Mouse (Mus musculus) bone marrow, adult 2 months (tissue): ENCODE measurements at regions not wholly inside any gene's neighbourhood (a gene's known extent, or its start where the extent isn't known, plus 50 kb on each side); places are given as distances from the start of the nearest gene placed in this dataset.

ENCODE experiments used
- H3K27ac ChIP-seq: fragments of 200-500 bp; 2 replicates; pipeline ENCODE4 v1.5.1; 2012; ENCODE audit warnings: low read depth, mild to moderate bottlenecking, control low read depth, inconsistent platforms, low read length; ENCODE audit not compliant: control insufficient read depth, poor library complexity, insufficient read depth
- H3K4me1 ChIP-seq: fragments of 200-500 bp; 2 replicates; pipeline ENCODE4 v1.6.1; 2011; ENCODE audit warnings: low read length; ENCODE audit not compliant: control insufficient read depth, insufficient read depth
- H3K4me3 ChIP-seq: fragments of 200-500 bp; replicated peaks from 2 replicates; pipeline ENCODE3; 2011; ENCODE audit warnings: mild to moderate bottlenecking, low read depth, low read length, control low read depth; ENCODE audit not compliant: control insufficient read depth
- CTCF ChIP-seq: fragments of 200-500 bp; IDR thresholded peaks from 2 replicates; pipeline ENCODE4 v1.5.1; 2011; ENCODE audit warnings: low read length, control low read depth; ENCODE audit not compliant: control insufficient read depth, insufficient read depth
- POLR2A ChIP-seq: fragments of 200-500 bp; IDR thresholded peaks from 2 replicates; pipeline ENCODE4 v1.6.1; 2011; ENCODE audit warnings: low read depth, mild to moderate bottlenecking, control low read depth, low read length, borderline replicate concordance; ENCODE audit not compliant: control insufficient read depth
- WGBS: fragments of 180-500 bp; shearing (Covaris S2); methylation state at CpG from one replicate; pipeline ENCODE4 v1.1.7; 2018; 5-methylcytosine and 5-hydroxymethylcytosine counted together

GRCm38 (mm10) chr9:72204357-72204905 lies 70.2 kb upstream of the Zfp280d start:
- Histone ChIP-seq H3K27ac (no peak overlapping the region), H3K4me1 (no peaks in the 10 kb centered on the region), H3K4me3 (no peak overlapping the region)
- no peak for TF ChIP-seq POLR2A
- TF ChIP-seq CTCF = no peak
- WGBS = 87% methylated on average over 2 of the region's 2 CpGs

GRCm38 (mm10) chr9:72205815-72206214 lies 68.8 kb upstream of the Zfp280d start:
- Histone ChIP-seq H3K27ac (no peak overlapping the region), H3K4me3 (no peak overlapping the region), H3K4me1 (no peaks in the 10 kb centered on the region)
- no peak for TF ChIP-seq CTCF
- no peak for TF ChIP-seq POLR2A
- 73% methylated on average over 7 of the region's 7 CpGs for WGBS

DNA sequence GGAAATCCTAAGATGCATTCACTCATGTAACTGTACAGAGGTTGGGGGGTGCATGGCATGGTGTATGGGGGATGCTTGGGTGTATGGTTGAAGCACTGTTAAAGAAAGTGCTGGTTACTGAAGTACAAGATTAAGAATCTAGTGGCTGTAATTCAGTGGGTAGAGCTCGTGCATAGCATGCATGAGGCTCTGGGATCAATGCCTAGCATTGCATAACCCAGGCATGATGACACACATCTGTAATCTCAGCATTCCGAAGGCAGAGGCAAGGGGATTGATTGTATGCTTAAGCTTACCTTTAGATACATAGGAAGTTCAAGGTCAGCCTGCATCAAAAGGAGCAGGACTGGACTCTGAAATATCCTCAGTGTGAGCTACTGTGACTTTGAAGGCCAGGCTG lies 67.7 kb upstream of the Zfp280d start:
- WGBS = 68% methylated on average over 2 of the region's 2 CpGs
- H3K4me3 ChIP-seq = no peak overlapping the region
- TF ChIP-seq CTCF = no peak
- TF ChIP-seq POLR2A = no peak
- no peaks in the 10 kb centered on the region for H3K4me1 ChIP-seq
- no peak overlapping the region for H3K27ac ChIP-seq

DNA sequence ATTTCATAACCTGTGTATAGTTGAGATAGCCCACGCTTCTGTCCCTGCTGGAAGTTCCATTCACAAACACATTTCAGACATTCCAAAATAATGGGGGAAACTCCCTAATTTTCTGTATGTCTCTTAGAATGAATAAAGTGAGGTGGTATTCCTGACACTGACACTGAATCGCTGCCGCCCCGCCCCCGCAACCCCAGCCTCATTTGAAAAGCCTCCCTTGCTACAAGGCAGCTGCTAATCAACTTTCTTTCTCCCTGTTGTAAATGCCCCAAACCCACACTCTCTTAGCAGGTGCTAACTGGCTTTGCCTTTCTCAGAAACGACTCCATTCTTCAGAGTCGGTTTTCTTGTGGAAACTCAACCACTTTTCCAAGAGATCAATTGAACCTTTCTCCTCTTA lies 66.4 kb upstream of the Zfp280d start:
- TF ChIP-seq CTCF = no peak
- no peak for TF ChIP-seq POLR2A
- WGBS = 72% methylated on average over 7 of the region's 7 CpGs
- Histone ChIP-seq H3K27ac (no peak overlapping the region), H3K4me3 (no peak overlapping the region), H3K4me1 (no peaks in the 10 kb centered on the region)

DNA sequence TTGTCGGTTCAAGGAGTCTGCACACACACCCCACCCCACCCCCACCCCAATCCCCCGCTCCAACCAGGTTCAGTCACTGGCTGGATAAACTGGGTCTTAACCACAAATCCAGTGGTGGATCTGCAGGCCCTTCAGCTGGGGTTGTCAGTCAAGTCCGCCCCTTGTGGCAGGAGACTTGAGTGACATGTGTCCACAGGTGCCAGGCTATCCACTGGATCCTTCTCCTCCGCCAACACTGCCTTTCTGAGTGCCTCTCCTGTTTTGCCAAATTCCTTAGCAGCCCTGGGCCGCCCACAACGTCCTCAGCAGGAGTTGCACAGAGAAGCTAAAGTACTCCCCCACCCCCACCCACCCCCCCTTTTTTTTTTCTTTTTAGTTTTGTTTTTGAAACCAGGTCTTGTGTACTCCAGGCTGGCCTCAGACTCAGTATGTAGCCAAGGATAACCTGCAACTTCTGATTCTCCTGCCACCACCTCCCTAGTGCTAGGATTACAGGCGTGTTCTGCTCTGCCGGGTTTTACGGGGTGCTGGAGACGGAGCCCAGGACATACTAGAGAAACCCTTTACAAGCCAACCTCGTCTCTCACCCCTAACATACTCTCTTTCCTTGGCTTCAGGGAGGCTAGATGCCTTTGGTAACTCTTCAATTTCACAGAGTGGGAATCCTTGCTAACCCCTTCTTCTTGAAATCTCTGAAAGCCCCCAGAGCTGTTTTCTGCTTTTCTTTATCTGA lies 57.2 kb upstream of the Zfp280d start:
- H3K4me1 ChIP-seq = no peaks in the 10 kb centered on the region
- TF ChIP-seq POLR2A (no peak), CTCF (no peak)
- H3K4me3 ChIP-seq = no peak overlapping the region
- no peak overlapping the region for H3K27ac ChIP-seq
- 76% methylated on average over 11 of the region's 11 CpGs for WGBS

DNA sequence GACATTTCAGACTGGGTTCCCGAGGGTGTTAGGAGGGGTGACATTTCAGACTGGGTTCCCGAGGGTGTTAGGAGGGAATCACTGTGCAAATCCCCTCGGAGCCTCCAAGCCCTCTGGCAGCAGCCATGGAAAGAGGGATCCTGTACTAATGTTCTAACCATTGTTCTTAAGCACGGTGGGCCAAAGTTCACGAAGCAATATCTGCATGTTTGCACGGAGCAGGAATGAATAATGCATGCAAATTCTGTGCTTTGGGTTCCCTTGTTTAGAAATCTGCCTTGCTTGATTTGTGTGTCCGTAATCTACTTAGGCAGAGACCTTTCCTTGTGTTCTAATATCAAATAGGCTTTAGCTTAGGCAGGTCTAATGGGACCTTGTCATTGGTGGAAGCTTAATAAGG lies 55.9 kb upstream of the Zfp280d start:
- H3K4me1 ChIP-seq = no peaks in the 10 kb centered on the region
- H3K4me3 ChIP-seq = no peak overlapping the region
- H3K27ac ChIP-seq = no peak overlapping the region
- 72% methylated on average over 7 of the region's 7 CpGs for WGBS
- no peak for TF ChIP-seq POLR2A
- no peak for TF ChIP-seq CTCF

DNA sequence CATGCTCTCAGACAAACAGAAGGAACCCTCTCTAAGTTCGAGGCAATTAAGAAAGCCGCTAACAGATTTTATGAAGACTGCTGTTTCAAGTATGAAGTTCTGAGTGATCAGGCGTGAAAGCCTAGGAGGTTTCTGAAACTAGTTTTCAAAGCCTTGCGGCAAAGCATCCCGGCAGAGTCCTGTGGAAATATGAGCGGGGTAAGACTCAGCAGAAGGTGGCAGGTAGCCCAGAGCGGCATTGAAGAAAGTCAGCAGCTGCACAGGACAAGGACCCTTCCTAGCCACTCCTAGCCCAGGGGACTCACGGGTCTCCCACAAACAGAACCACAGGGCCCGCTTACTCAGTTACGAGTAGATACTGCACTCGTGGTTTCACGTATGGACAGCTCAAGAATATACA lies 54.8 kb upstream of the Zfp280d start:
- no peak overlapping the region for H3K4me3 ChIP-seq
- H3K4me1 ChIP-seq = no peaks in the 10 kb centered on the region
- no peak overlapping the region for H3K27ac ChIP-seq
- TF ChIP-seq POLR2A (no peak), CTCF (no peak)
- 88% methylated on average over 12 of the region's 12 CpGs for WGBS

DNA sequence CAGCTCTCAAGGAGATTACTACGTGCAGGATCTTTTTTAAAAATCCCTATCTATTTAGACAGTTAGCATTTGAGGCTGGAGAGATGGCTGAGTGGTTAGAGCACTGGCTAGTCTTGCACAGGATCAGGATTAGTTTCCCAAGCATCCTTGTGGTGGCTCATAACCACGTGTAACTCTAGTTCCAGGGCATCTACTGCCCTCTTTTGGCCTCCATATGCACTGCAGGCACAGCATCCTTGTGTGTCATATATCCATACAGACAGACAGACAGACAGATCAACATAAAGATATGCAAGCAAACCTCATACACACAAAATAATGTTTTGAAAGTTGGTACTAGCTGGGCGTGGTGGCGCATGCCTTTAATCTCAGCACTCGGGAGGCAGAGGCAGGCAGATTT lies 53.3 kb upstream of the Zfp280d start:
- 81% methylated on average over 5 of the region's 5 CpGs for WGBS
- TF ChIP-seq POLR2A = no peak
- TF ChIP-seq CTCF = 0 out of 2 replicates have a peak, but pooled peaks have one; percentile 23

More for the DNA sequence above, 53.3 kb upstream of the Zfp280d start:
- no peak overlapping the region for H3K4me3 ChIP-seq
- H3K27ac ChIP-seq = no peak overlapping the region
- no peaks in the 10 kb centered on the region; the same call in 1 of the 2 replicates for H3K4me1 ChIP-seq
